10 mouse cellular contexts compared by ENCODE assay signal in the genomic region with DNA sequence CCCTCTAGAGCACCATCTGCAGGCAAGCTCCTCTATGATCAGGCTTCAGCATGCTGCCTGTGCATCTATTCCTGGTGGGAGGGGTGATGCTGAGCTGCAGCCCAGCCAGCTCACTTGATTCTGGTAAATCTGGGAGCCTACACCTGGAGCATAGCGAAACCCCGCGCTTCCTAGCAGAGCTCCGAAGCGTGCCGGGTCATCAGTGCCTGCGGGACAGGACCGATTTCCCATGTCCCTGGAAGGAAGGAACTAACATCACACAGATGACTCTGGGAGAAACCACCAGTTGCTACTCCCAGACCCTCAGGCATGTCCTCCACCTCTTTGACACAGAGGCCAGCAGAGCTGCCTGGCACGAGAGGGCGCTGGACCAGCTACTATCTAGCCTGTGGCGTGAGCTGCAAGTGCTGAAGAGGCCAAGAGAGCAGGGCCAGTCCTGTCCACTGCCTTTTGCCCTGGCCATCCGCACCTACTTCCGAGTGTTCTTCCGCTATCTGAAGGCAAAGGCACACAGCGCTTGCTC. TPM values are rescaled to one million over a fixed set of nuclear protein-coding genes. Genes with fewer than 3 reads are reported as not detected.
DNase-seq lines count a peak whose midpoint lies in the region; ATAC-seq and TF ChIP-seq lines count a peak whose summit lies in the region.
"Not testable (repeated sequence)": the region's sequence is repeated elsewhere in the genome, so short reads cannot be mapped to it uniquely, and the experiment has no call there.
"Had no signal": no experiment of that assay in that cellular context is flagged by ENCODE, and none has a peak within 500 bp of the region (broad histone marks: within the 10 kb centered on the region; RNA-seq: fewer than 3 reads in every experiment).

A gene (plus strand): TSS at position 51 of the 523 bp plus-strand sequence.

- peak; percentile 12 to 32 for DNase-seq in adrenal gland, postnatal 36 days
- peak; percentile 77 to 84 for DNase-seq in frontal cortex, postnatal 10 days (ENCODE audit: low spot score in 2 of 2)
- DNase-seq in kidney, postnatal 36 days: peak; percentile 23 to 34
- DNase-seq in left cerebral cortex, postnatal 10 days (ENCODE audit: extremely low spot score in 1 of 2, low spot score in 2 of 2): peak; percentile 68 to 75
- peak; percentile 54 to 55 for DNase-seq in natural killer cell, adult 2 months (ENCODE audit: low spot score in 2 of 2)
- not testable (repeated sequence) for DNase-seq in stomach, postnatal 0 days (ENCODE audit: low spot score)

- peak within 1 kb of the TSS; percentile 48; the same call in 1 of the 2 replicates for H3K27ac ChIP-seq in heart, embryonic 13.5 days (replicated peaks)
- H3K27ac ChIP-seq in stomach, postnatal 0 days (replicated peaks): not testable (repeated sequence)

- H3K9me3 ChIP-seq in heart, embryonic 13.5 days; stomach, postnatal 0 days (ENCODE audit: control insufficient read depth, low read length): not testable (repeated sequence)

- not testable (repeated sequence) for ATAC-seq in heart, embryonic 13.5 days (ENCODE audit: extremely low read depth, insufficient number of reproducible peaks, low FRiP score, low TSS enrichment); stomach, postnatal 0 days (ENCODE audit: low FRiP score, low TSS enrichment)

- H3K36me3 ChIP-seq in heart, embryonic 13.5 days; stomach, postnatal 0 days (ENCODE audit: control insufficient read depth, insufficient read depth, low read length): not testable (repeated sequence)

- H3K9ac ChIP-seq in heart, embryonic 13.5 days; stomach, postnatal 0 days (ENCODE audit: low read length): not testable (repeated sequence)

- not testable (repeated sequence) for H3K4me3 ChIP-seq in heart, embryonic 13.5 days; stomach, postnatal 0 days (ENCODE audit: low read depth, low read length)

- peak; percentile 40 for TF ChIP-seq CTCF in stomach, postnatal 0 days (IDR thresholded peaks at IDR 0.05; ENCODE audit: low read depth)

- H3K4me1 ChIP-seq in heart, embryonic 13.5 days: peaks cover 15% of the 10 kb centered on the region
- H3K4me1 ChIP-seq in stomach, postnatal 0 days (replicated peaks; ENCODE audit: control insufficient read depth, insufficient read depth): not testable (repeated sequence)

- not testable (repeated sequence) for H3K27me3 ChIP-seq in heart, embryonic 13.5 days (replicated peaks); stomach, postnatal 0 days (ENCODE audit: control insufficient read depth, insufficient read depth, low read length)

- WGBS in heart, embryonic 13.5 days: 56% methylated on average over 15 of the region's 15 CpGs
- 71% methylated on average over 13 of the region's 15 CpGs for WGBS in stomach, postnatal 0 days

- intact Hi-C loops in left cerebral cortex, postnatal 10 days (cut with DNase I): not testable (repeated sequence)

- not testable (repeated sequence) for H3K4me2 ChIP-seq in heart, embryonic 13.5 days; stomach, postnatal 0 days (replicated peaks; ENCODE audit: low read depth)

- not testable (repeated sequence) for TF ChIP-seq EP300 in stomach, postnatal 0 days (optimal IDR thresholded peaks at IDR 0.05)

RNA-seq across cellular contexts. Expression of the gene that starts here (rescaled TPM):
- total RNA-seq in adrenal gland, postnatal 36 days (2021): not detected
- polyA plus RNA-seq in heart, embryonic 13.5 days (2015; fragmentation: Nextera tagmentation; extraction: Ambion mirVana): not detected in 2 replicates
- total RNA-seq in left cerebral cortex, postnatal 10 days (2021): not detected
- polyA plus RNA-seq in stomach, postnatal 0 days (2015; fragmentation: Nextera tagmentation; extraction: Ambion mirVana): not detected in 2 replicates
- polyA plus RNA-seq: forebrain, embryonic 13.5 days; hindbrain, embryonic 12.5 days; limb, embryonic 11.5 days had no signal

Comparison
In these comparisons a context has a peak if more than half of its experiments do, and no peak if none do; other contexts are left out.
1. Peak in DNase-seq in adrenal gland, postnatal 36 days; RNA of the gene not detected or under 1 TPM.
2. Peak in DNase-seq in left cerebral cortex, postnatal 10 days; RNA of the gene not detected or under 1 TPM.